Mouse (Mus musculus) midbrain, embryonic 11.5 days (tissue): Measurements from ENCODE around the gene Ptbp3. TPM values are rescaled to one million over a fixed set of nuclear protein-coding genes. Genes with fewer than 3 reads are reported as not detected.

Experiments
- ATAC-seq: fragments of 200-750 bp; cut with Nextera tagmentation; 2 replicates; pipeline ENCODE4 v1.8.0; 2017; ENCODE audit warnings: moderate TSS enrichment, moderate library complexity; ENCODE audit not compliant: low FRiP score
- DNase-seq: peaks from one replicate; pipeline ENCODE4 v3.0.0; 2015; ENCODE audit warnings: low spot score; ENCODE audit errors: missing footprints
- H3K27ac ChIP-seq: fragments of 300-500 bp; sonication (generic); 2 replicates; pipeline ENCODE4 v1.5.1; 2014; ENCODE audit warnings: low read depth, low read length
- H3K27me3 ChIP-seq: fragments of 300-500 bp; sonication (generic); 2 replicates; pipeline ENCODE4 v1.6.1; 2014; ENCODE audit warnings: mild to moderate bottlenecking, low read length, moderate library complexity, mixed read lengths; ENCODE audit not compliant: control insufficient read depth, insufficient read depth
- H3K36me3 ChIP-seq: fragments of 300-500 bp; sonication (generic); 2 replicates; pipeline ENCODE4 v1.6.1; 2014; ENCODE audit warnings: mild to moderate bottlenecking, low read length, moderate library complexity, mixed read lengths; ENCODE audit not compliant: control insufficient read depth, insufficient read depth
- H3K4me1 ChIP-seq: fragments of 300-500 bp; sonication (generic); 2 replicates; pipeline ENCODE4 v1.6.1; 2014; ENCODE audit warnings: low read length; ENCODE audit not compliant: control insufficient read depth, insufficient read depth
- H3K4me2 ChIP-seq: fragments of 300-500 bp; sonication (generic); 2 replicates; pipeline ENCODE4 v1.6.1; 2014; ENCODE audit warnings: mild to moderate bottlenecking, moderate library complexity
- H3K4me3 ChIP-seq: fragments of 300-500 bp; sonication (generic); 2 replicates; pipeline ENCODE4 v1.5.1; 2014; ENCODE audit warnings: low read depth, low read length
- H3K9ac ChIP-seq: fragments of 300-500 bp; sonication (generic); 2 replicates; pipeline ENCODE4 v1.6.1; 2014; ENCODE audit warnings: low read length
- H3K9me3 ChIP-seq: fragments of 300-500 bp; sonication (generic); 2 replicates; pipeline ENCODE4 v1.6.1; 2016; ENCODE audit warnings: low read length; ENCODE audit not compliant: control insufficient read depth
- WGBS: fragments of 180-500 bp; shearing (Covaris S2); extraction: QIAGEN DNeasy Blood & Tissue Kit; methylation state at CpG from one replicate; pipeline ENCODE4 v1.1.7; 2014; 5-methylcytosine and 5-hydroxymethylcytosine counted together
- polyA plus RNA-seq: library from polyadenylated mRNA; unstranded; fragments of >200 nt; fragmentation: Nextera tagmentation; extraction: Ambion mirVana; gene quantifications from 2 replicates; pipeline ENCODE4 v1.2.1, GENCODE M21; 2014

Gene Ptbp3
- 29.6 and 31.1 TPM in 2 replicates for polyA plus RNA-seq

GRCm38 (mm10) chr4:59549175-59549976 is at the start of gene Ptbp3:
Gene Ptbp3, minus strand, starts transcription at chr4:59549364.
- Histone ChIP-seq H3K27ac (peak within 1 kb of the TSS; percentile 65), H3K4me2 (peak within 1 kb of the TSS; percentile 66), H3K9ac (peak within 1 kb of the TSS; percentile 83), H3K36me3 (no peaks in the 10 kb centered on the region), H3K4me1 (no peaks in the 10 kb centered on the region), H3K4me3 (peak within 1 kb of the TSS; percentile 60), H3K9me3 (no peaks in the 10 kb centered on the region), H3K27me3 (0 out of 2 replicates have a peak, but pooled peaks cover 2% of the 10 kb centered on the region)
- ATAC-seq (peak; percentile 93), DNase-seq (peak; percentile 99)
- WGBS: under 1% methylated on average over 53 of the region's 83 CpGs

GRCm38 (mm10) chr4:59596556-59596955 is 47.4 kb upstream of the Ptbp3 start:
- ATAC-seq (no peak), DNase-seq (no peak)
- no peaks in the 10 kb centered on the region for H3K36me3 ChIP-seq
- WGBS: 94% methylated on average over 2 of the region's 2 CpGs
- no peak overlapping the region for H3K4me2 ChIP-seq
- H3K27ac ChIP-seq: no peak overlapping the region
- H3K4me1 ChIP-seq: no peaks in the 10 kb centered on the region
- H3K27me3 ChIP-seq: no peaks in the 10 kb centered on the region
- no peak overlapping the region for H3K9ac ChIP-seq
- no peaks in the 10 kb centered on the region for H3K9me3 ChIP-seq
- no peak overlapping the region for H3K4me3 ChIP-seq

- DNase-seq (no peak), ATAC-seq (no peak)
- Histone ChIP-seq H3K4me1 (no peaks in the 10 kb centered on the region), H3K4me2 (no peak overlapping the region), H3K27me3 (no peaks in the 10 kb centered on the region), H3K36me3 (no peaks in the 10 kb centered on the region), H3K9me3 (no peaks in the 10 kb centered on the region), H3K4me3 (no peak overlapping the region), H3K27ac (no peak overlapping the region), H3K9ac (no peak overlapping the region)
- WGBS: 67% methylated on average over 2 of the region's 2 CpGs
Observed at GRCm38 (mm10) chr4:59594614-59595013, 45.5 kb upstream of the Ptbp3 start.

- no peak overlapping the region for H3K9ac ChIP-seq
- H3K4me3 ChIP-seq: no peak overlapping the region
- ATAC-seq (no peak), DNase-seq (no peak)
- WGBS: 88% methylated on average over 1 of the region's 1 CpGs
- no peak overlapping the region for H3K27ac ChIP-seq
- no peaks in the 10 kb centered on the region for H3K36me3 ChIP-seq
- no peak overlapping the region for H3K4me2 ChIP-seq
- no peaks in the 10 kb centered on the region for H3K9me3 ChIP-seq
- no peaks in the 10 kb centered on the region for H3K4me1 ChIP-seq
- no peaks in the 10 kb centered on the region for H3K27me3 ChIP-seq
Observed at GRCm38 (mm10) chr4:59587872-59588226, 38.7 kb upstream of the Ptbp3 start.

- H3K4me1 ChIP-seq: no peaks in the 10 kb centered on the region; the same call in 1 of the 2 replicates
- H3K9ac ChIP-seq: no peak overlapping the region
- no peaks in the 10 kb centered on the region for H3K36me3 ChIP-seq
- H3K9me3 ChIP-seq: no peaks in the 10 kb centered on the region
- H3K4me3 ChIP-seq: no peak overlapping the region
- ATAC-seq: no peak
- no peak overlapping the region for H3K4me2 ChIP-seq
- 78% methylated on average over 2 of the region's 2 CpGs for WGBS
- no peaks in the 10 kb centered on the region for H3K27me3 ChIP-seq
- H3K27ac ChIP-seq: no peak overlapping the region
- DNase-seq: no peak
Observed at GRCm38 (mm10) chr4:59587215-59587871, 38.2 kb upstream of the Ptbp3 start.

GRCm38 (mm10) chr4:59585097-59585496 is 35.9 kb upstream of the Ptbp3 start:
- no peak overlapping the region for H3K4me3 ChIP-seq
- no peak overlapping the region for H3K27ac ChIP-seq
- peaks cover 7% of the 10 kb centered on the region; the same call in 1 of the 2 replicates for H3K4me1 ChIP-seq
- no peaks in the 10 kb centered on the region for H3K27me3 ChIP-seq
- 84% methylated on average over 5 of the region's 5 CpGs for WGBS
- no peaks in the 10 kb centered on the region for H3K9me3 ChIP-seq
- no peak for DNase-seq
- H3K36me3 ChIP-seq: no peaks in the 10 kb centered on the region
- no peak overlapping the region for H3K4me2 ChIP-seq
- no peak overlapping the region for H3K9ac ChIP-seq
- ATAC-seq: no peak

- Histone ChIP-seq H3K4me2 (peak overlapping the region; percentile 63), H3K4me1 (peaks cover 8% of the 10 kb centered on the region; the same call in 1 of the 2 replicates), H3K27me3 (no peaks in the 10 kb centered on the region), H3K9ac (no peak overlapping the region), H3K36me3 (no peaks in the 10 kb centered on the region), H3K9me3 (no peaks in the 10 kb centered on the region), H3K27ac (no peak overlapping the region), H3K4me3 (peak overlapping the region; percentile 60)
- 38% methylated on average over 6 of the region's 6 CpGs for WGBS
- ATAC-seq (no peak), DNase-seq (no peak)
Observed at GRCm38 (mm10) chr4:59582186-59582585, 33.0 kb upstream of the Ptbp3 start.

- Histone ChIP-seq H3K36me3 (no peaks in the 10 kb centered on the region), H3K9me3 (no peaks in the 10 kb centered on the region), H3K9ac (peak within 1 kb of the TSS; percentile 65), H3K27ac (0 out of 2 replicates have a peak within 1 kb of the TSS, but pooled peaks have one; percentile 4), H3K27me3 (no peaks in the 10 kb centered on the region), H3K4me3 (peak within 1 kb of the TSS; percentile 60), H3K4me2 (peak within 1 kb of the TSS; percentile 63), H3K4me1 (peaks cover 8% of the 10 kb centered on the region; the same call in 1 of the 2 replicates)
- DNase-seq (peak; percentile 100), ATAC-seq (peak; percentile 96)
- WGBS: 1% methylated on average over 61 of the region's 61 CpGs
Observed at GRCm38 (mm10) chr4:59581314-59582185, 32.4 kb upstream of the Ptbp3 start, which contains the start of gene Hsdl2. Gene Hsdl2, plus strand, starts transcription at chr4:59581563.
